Mouse (Mus musculus): ENCODE measurements at regions not wholly inside any gene's neighbourhood (a gene's known extent, or its start where the extent isn't known, plus 50 kb on each side); places are given as distances from the start of the nearest gene placed in this dataset.

- TF ChIP-seq CTCF (conservative IDR thresholded peaks at IDR 0.05; ENCODE audit: insufficient read depth, insufficient read length, low read depth, low read length) (no peak), POLR2A (IDR thresholded peaks at IDR 0.05; ENCODE audit: low read depth, low read length) (no peak)
Measured at GRCm38 (mm10) chr17:15167927-15168326, 126.6 kb upstream of the Gm3448 start.

All from kidney, adult 2 months (tissue).